Mouse (Mus musculus): ENCODE data around the gene Fam107a. TPM values are rescaled to one million over a fixed set of nuclear protein-coding genes. Genes with fewer than 3 reads are reported as not detected.
A peak's percentile ranks its signal among the peaks of the same experiment; 100 is the strongest.

Gene Fam107a
- polyA plus RNA-seq, 1 experiment from 2014 or later = 7.8 TPM

- ATAC-seq (ENCODE audit: low FRiP score, low TSS enrichment) = no peak
- no peaks in the 10 kb centered on the region for H3K9me3 ChIP-seq (ENCODE audit: low read length)
- 80% methylated on average over 4 of the region's 4 CpGs for WGBS
- no peaks in the 10 kb centered on the region for H3K36me3 ChIP-seq (ENCODE audit: insufficient read depth, low read length)
- no peaks in the 10 kb centered on the region; the same call in 1 of the 2 replicates for H3K27me3 ChIP-seq (ENCODE audit: insufficient read depth, low read length)
- no peak overlapping the region for H3K4me3 ChIP-seq (ENCODE audit: low read length)
- no peak overlapping the region for H3K27ac ChIP-seq (ENCODE audit: low read length)
- H3K4me1 ChIP-seq (ENCODE audit: insufficient read depth, low read length) = peaks cover 39% of the 10 kb centered on the region
- no peak overlapping the region for H3K4me2 ChIP-seq (replicated peaks; ENCODE audit: low read depth, low read length)
- H3K9ac ChIP-seq (replicated peaks; ENCODE audit: low read length) = no peak overlapping the region
These were observed 7.9 kb upstream of the Fam107a start for GRCm38 (mm10) chr14:8325746-8326145.

- no peak overlapping the region for H3K27ac ChIP-seq (ENCODE audit: low read length)
- H3K36me3 ChIP-seq (ENCODE audit: insufficient read depth, low read length) = no peaks in the 10 kb centered on the region
- peaks cover 22% of the 10 kb centered on the region for H3K4me1 ChIP-seq (ENCODE audit: insufficient read depth, low read length)
- WGBS = 80% methylated on average over 3 of the region's 3 CpGs
- peaks cover 16% of the 10 kb centered on the region for H3K27me3 ChIP-seq (ENCODE audit: insufficient read depth, low read length)
- H3K9me3 ChIP-seq (ENCODE audit: low read length) = no peaks in the 10 kb centered on the region
- no peak overlapping the region for H3K4me2 ChIP-seq (replicated peaks; ENCODE audit: low read depth, low read length)
- no peak for ATAC-seq (ENCODE audit: low FRiP score, low TSS enrichment)
- H3K9ac ChIP-seq (replicated peaks; ENCODE audit: low read length) = no peak overlapping the region
- no peak overlapping the region for H3K4me3 ChIP-seq (ENCODE audit: low read length)
These were observed 2.7 kb upstream of the Fam107a start for GRCm38 (mm10) chr14:8320528-8320927.

DNA sequence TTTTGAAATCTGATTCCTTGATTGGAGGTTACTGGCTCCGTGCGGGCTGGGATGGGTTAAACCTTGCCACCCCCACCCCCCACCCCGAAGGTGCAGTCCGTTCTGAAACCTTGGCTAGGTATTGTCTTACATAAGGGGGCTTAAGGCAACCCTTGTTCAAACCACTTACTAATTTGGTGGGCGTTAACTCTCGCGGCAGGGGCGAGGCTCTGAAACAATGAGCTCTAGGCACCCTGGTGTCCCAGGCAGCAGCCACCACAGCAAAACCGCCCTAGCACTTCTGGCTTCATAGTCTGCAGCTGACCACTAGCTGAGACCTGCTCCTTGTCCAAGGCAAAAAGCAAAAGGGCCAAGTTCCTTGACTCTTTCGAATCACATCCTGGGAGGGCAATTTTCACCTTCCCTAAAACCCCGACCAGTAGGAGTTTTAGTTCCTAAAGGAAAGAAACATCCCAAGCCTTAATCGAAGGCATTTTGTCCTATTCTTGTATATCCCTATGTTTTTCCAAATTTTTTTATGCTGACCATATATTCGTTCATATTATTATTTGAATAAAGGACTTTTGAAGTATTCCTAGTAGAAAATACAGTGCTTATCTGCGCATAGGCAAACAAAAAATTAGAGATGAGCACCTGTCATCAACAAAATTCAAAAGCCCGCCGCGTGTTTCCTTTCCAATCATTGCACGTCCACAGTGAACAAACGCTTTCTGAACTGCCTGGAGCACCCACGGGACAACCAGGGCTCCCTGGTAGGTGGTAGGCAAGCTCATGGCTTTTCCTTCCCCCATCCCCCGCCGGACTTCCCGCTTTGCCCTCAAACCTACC, 1.2 kb downstream of the Fam107a start:
- peak overlapping the region; percentile 48 for H3K9ac ChIP-seq (replicated peaks; ENCODE audit: low read length)
- peak; percentile 44; the same call in 1 of the 2 replicates for ATAC-seq (ENCODE audit: low FRiP score, low TSS enrichment)
- H3K4me1 ChIP-seq (ENCODE audit: insufficient read depth, low read length) = peaks cover 25% of the 10 kb centered on the region
- H3K27me3 ChIP-seq (ENCODE audit: insufficient read depth, low read length) = peaks cover 16% of the 10 kb centered on the region
- peak overlapping the region; percentile 46 for H3K4me2 ChIP-seq (replicated peaks; ENCODE audit: low read depth, low read length)
- peak overlapping the region; percentile 44; the same call in 1 of the 2 replicates for H3K27ac ChIP-seq (ENCODE audit: low read length)
- H3K4me3 ChIP-seq (ENCODE audit: low read length) = peak overlapping the region; percentile 26
- no peaks in the 10 kb centered on the region for H3K36me3 ChIP-seq (ENCODE audit: insufficient read depth, low read length)
- 3% methylated on average over 23 of the region's 23 CpGs for WGBS
- H3K9me3 ChIP-seq (ENCODE audit: low read length) = no peaks in the 10 kb centered on the region

GRCm38 (mm10) chr14:8315169-8315568, 2.7 kb downstream of the Fam107a start:
- H3K4me1 ChIP-seq (ENCODE audit: insufficient read depth, low read length) = peaks cover 25% of the 10 kb centered on the region
- ATAC-seq (ENCODE audit: low FRiP score, low TSS enrichment) = no peak
- H3K9ac ChIP-seq (replicated peaks; ENCODE audit: low read length) = no peak overlapping the region
- no peaks in the 10 kb centered on the region for H3K36me3 ChIP-seq (ENCODE audit: insufficient read depth, low read length)
- no peak overlapping the region for H3K27ac ChIP-seq (ENCODE audit: low read length)
- 48% methylated on average over 6 of the region's 6 CpGs for WGBS
- H3K4me2 ChIP-seq (replicated peaks; ENCODE audit: low read depth, low read length) = no peak overlapping the region
- no peak overlapping the region for H3K4me3 ChIP-seq (ENCODE audit: low read length)
- H3K27me3 ChIP-seq (ENCODE audit: insufficient read depth, low read length) = peaks cover 16% of the 10 kb centered on the region
- H3K9me3 ChIP-seq (ENCODE audit: low read length) = no peaks in the 10 kb centered on the region

DNA sequence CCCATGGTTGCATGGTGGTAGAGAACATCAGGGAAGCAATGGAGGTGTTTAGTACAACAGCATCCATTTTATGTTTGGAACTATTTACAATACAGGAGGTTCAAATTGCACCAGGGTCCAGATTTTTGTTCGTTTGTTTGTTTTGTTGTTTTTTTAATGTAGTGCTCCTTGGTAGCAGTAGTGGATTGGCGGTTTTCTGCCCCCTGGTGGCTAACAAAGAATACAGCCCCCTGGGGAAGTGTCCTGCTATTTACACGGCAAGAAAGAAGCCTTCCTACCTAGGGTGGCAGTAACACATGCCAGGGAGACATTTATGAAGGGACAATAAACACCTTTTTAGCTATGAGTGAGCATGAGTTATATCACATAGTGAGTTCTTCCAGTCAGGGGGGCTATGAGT, 3.3 kb downstream of the Fam107a start:
- H3K9me3 ChIP-seq (ENCODE audit: low read length) = no peaks in the 10 kb centered on the region
- no peak overlapping the region for H3K9ac ChIP-seq (replicated peaks; ENCODE audit: low read length)
- no peak overlapping the region for H3K4me2 ChIP-seq (replicated peaks; ENCODE audit: low read depth, low read length)
- 23% methylated on average over 3 of the region's 3 CpGs for WGBS
- H3K27me3 ChIP-seq (ENCODE audit: insufficient read depth, low read length) = peaks cover 16% of the 10 kb centered on the region
- peaks cover 28% of the 10 kb centered on the region for H3K4me1 ChIP-seq (ENCODE audit: insufficient read depth, low read length)
- H3K4me3 ChIP-seq (ENCODE audit: low read length) = no peak overlapping the region
- no peak for ATAC-seq (ENCODE audit: low FRiP score, low TSS enrichment)
- no peaks in the 10 kb centered on the region for H3K36me3 ChIP-seq (ENCODE audit: insufficient read depth, low read length)
- no peak overlapping the region for H3K27ac ChIP-seq (ENCODE audit: low read length)

DNA sequence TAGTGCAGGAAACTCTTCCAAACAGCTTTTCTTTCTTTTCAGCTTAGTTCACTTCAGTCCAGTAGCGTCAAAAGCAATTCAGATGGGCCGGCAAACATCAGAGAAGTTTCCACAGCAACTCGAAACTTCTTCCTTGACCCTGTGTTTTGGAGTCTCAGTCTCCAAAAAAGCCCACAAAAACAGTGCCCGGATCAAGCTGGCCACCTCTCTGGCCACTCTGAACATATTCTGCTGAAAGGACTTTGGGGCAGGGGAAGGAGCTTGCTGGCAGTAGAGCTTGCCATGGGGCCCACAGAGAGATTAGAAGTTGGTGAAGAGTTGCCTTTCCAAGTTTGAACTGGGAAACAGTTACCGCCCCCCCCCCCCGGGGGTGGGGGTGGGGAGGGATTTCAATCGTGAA, 3.9 kb downstream of the Fam107a start:
- no peaks in the 10 kb centered on the region for H3K9me3 ChIP-seq (ENCODE audit: low read length)
- WGBS = 36% methylated on average over 7 of the region's 7 CpGs
- no peak overlapping the region for H3K27ac ChIP-seq (ENCODE audit: low read length)

GRCm38 (mm10) chr14:8309621-8310141, 8.1 kb downstream of the Fam107a start:
- ATAC-seq (ENCODE audit: low FRiP score, low TSS enrichment) = no peak; the same call in 1 of the 2 replicates
- H3K4me1 ChIP-seq (ENCODE audit: insufficient read depth, low read length) = peaks cover 11% of the 10 kb centered on the region; the same call in 1 of the 2 replicates
- peak overlapping the region; percentile 33 for H3K4me2 ChIP-seq (replicated peaks; ENCODE audit: low read depth, low read length)

More for the DNA sequence above, 3.9 kb downstream of the Fam107a start:
- no peak for ATAC-seq (ENCODE audit: low FRiP score, low TSS enrichment)
- H3K36me3 ChIP-seq (ENCODE audit: insufficient read depth, low read length) = no peaks in the 10 kb centered on the region
- H3K27me3 ChIP-seq (ENCODE audit: insufficient read depth, low read length) = peaks cover 16% of the 10 kb centered on the region
- no peak overlapping the region for H3K4me2 ChIP-seq (replicated peaks; ENCODE audit: low read depth, low read length)
- peaks cover 28% of the 10 kb centered on the region for H3K4me1 ChIP-seq (ENCODE audit: insufficient read depth, low read length)
- no peak overlapping the region for H3K9ac ChIP-seq (replicated peaks; ENCODE audit: low read length)
- no peak overlapping the region for H3K4me3 ChIP-seq (ENCODE audit: low read length)

DNA sequence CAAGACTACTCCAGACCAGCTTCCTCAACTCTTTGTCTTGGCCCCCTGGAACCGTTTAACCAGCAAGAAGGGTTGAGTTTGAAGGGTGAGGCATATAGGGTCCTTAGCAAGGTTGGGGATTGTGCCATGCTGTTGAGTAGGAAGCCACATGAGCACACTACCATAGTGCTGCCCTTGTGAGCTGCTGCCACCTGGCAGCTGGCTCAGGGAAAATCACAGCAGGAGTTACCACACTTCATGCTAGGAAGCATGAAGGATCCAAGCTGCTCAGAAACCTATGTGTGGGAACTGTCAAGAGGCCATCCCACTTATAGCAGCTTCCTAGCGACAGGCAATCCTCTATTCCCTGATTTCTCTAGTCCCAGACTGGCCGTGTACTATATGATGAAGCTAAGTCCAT, 9.2 kb downstream of the Fam107a start:
- Histone ChIP-seq H3K4me2 (replicated peaks; ENCODE audit: low read depth, low read length) (no peak overlapping the region), H3K4me3 (ENCODE audit: low read length) (no peak overlapping the region), H3K9ac (replicated peaks; ENCODE audit: low read length) (no peak overlapping the region), H3K9me3 (ENCODE audit: low read length) (no peaks in the 10 kb centered on the region), H3K27me3 (ENCODE audit: insufficient read depth, low read length) (no peaks in the 10 kb centered on the region), H3K27ac (ENCODE audit: low read length) (no peak overlapping the region), H3K36me3 (ENCODE audit: insufficient read depth, low read length) (no peaks in the 10 kb centered on the region), H3K4me1 (ENCODE audit: insufficient read depth, low read length) (peaks cover 6% of the 10 kb centered on the region; the same call in 1 of the 2 replicates)
- ATAC-seq (ENCODE audit: low FRiP score, low TSS enrichment) = no peak
- WGBS = 79% methylated on average over 3 of the region's 3 CpGs

More at GRCm38 (mm10) chr14:8309621-8310141, 8.1 kb downstream of the Fam107a start:
- 27% methylated on average over 9 of the region's 9 CpGs for WGBS
- no peaks in the 10 kb centered on the region for H3K36me3 ChIP-seq (ENCODE audit: insufficient read depth, low read length)
- H3K27me3 ChIP-seq (ENCODE audit: insufficient read depth, low read length) = no peaks in the 10 kb centered on the region
- no peaks in the 10 kb centered on the region for H3K9me3 ChIP-seq (ENCODE audit: low read length)
- no peak overlapping the region for H3K4me3 ChIP-seq (ENCODE audit: low read length)
- no peak overlapping the region for H3K27ac ChIP-seq (ENCODE audit: low read length)
- no peak overlapping the region for H3K9ac ChIP-seq (replicated peaks; ENCODE audit: low read length)

DNA sequence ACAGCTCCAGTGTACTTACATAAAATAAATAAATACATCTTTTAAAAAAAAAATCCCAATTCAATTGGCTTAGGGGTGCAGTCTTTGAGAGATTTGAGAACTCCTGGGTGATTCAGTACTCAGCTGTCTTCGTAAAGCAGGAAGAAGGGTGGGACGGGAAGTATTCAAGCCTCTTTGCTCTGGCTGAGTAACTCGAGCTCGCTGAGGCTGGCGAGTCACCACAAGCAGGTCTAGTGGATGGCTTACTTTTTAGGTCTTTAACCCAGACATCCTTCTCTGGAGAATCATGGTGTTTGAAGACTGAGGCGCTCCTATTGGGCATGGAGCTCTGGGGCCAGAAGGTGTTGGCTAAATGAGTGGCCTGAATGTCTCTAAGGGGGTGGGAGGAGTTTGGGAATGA, 10.9 kb downstream of the Fam107a start:
- Histone ChIP-seq H3K4me2 (replicated peaks; ENCODE audit: low read depth, low read length) (no peak overlapping the region), H3K4me1 (ENCODE audit: insufficient read depth, low read length) (peaks cover 15% of the 10 kb centered on the region), H3K9me3 (ENCODE audit: low read length) (no peaks in the 10 kb centered on the region), H3K36me3 (ENCODE audit: insufficient read depth, low read length) (no peaks in the 10 kb centered on the region), H3K27me3 (ENCODE audit: insufficient read depth, low read length) (no peaks in the 10 kb centered on the region), H3K9ac (replicated peaks; ENCODE audit: low read length) (no peak overlapping the region), H3K4me3 (ENCODE audit: low read length) (no peak overlapping the region), H3K27ac (ENCODE audit: low read length) (no peak overlapping the region)
- 52% methylated on average over 6 of the region's 6 CpGs for WGBS
- no peak for ATAC-seq (ENCODE audit: low FRiP score, low TSS enrichment)

- WGBS = 57% methylated on average over 3 of the region's 3 CpGs
- Histone ChIP-seq H3K36me3 (ENCODE audit: insufficient read depth, low read length) (no peaks in the 10 kb centered on the region), H3K4me3 (ENCODE audit: low read length) (no peak overlapping the region), H3K4me1 (ENCODE audit: insufficient read depth, low read length) (peaks cover 15% of the 10 kb centered on the region), H3K9ac (replicated peaks; ENCODE audit: low read length) (no peak overlapping the region), H3K27ac (ENCODE audit: low read length) (no peak overlapping the region), H3K4me2 (replicated peaks; ENCODE audit: low read depth, low read length) (no peak overlapping the region), H3K9me3 (ENCODE audit: low read length) (no peaks in the 10 kb centered on the region), H3K27me3 (ENCODE audit: insufficient read depth, low read length) (no peaks in the 10 kb centered on the region)
- ATAC-seq (ENCODE audit: low FRiP score, low TSS enrichment) = no peak; the same call in 1 of the 2 replicates
These were observed 12.8 kb downstream of the Fam107a start for GRCm38 (mm10) chr14:8305014-8305413.

Measured in kidney, embryonic 16.5 days (tissue).